Mouse (Mus musculus) cerebellum, adult (tissue): ENCODE measurements around the gene Tmem254a.
A peak's percentile ranks its signal among the peaks of the same experiment; 100 is the strongest.
"Not testable (repeated sequence)": the region's sequence is repeated elsewhere in the genome, so short reads cannot be mapped to it uniquely, and the experiment has no call there.

Experiments used
- ATAC-seq: cut with Nextera tagmentation; 2 replicates; pipeline ENCODE4 v1.9.2; 2017; ENCODE audit warnings: mild to moderate bottlenecking, moderate library complexity, mixed read lengths; ENCODE audit not compliant: insufficient number of reproducible peaks, low FRiP score, low TSS enrichment

The Tmem254a gene

GRCm38 (mm10) chr14:25927562-25927881, at the start of gene Tmem254a:
Gene Tmem254a (minus strand): TSS chr14:25927672.
- peak; percentile 90 for ATAC-seq

- not testable (repeated sequence) for ATAC-seq
Measured at GRCm38 (mm10) chr14:25957861-25958260, 30.4 kb upstream of the Tmem254a start.

- ATAC-seq = not testable (repeated sequence)
Measured at GRCm38 (mm10) chr14:25938004-25938403, 10.5 kb upstream of the Tmem254a start, which contains the start of gene Cphx1. Gene Cphx1 (plus strand): TSS chr14:25938304.

DNA sequence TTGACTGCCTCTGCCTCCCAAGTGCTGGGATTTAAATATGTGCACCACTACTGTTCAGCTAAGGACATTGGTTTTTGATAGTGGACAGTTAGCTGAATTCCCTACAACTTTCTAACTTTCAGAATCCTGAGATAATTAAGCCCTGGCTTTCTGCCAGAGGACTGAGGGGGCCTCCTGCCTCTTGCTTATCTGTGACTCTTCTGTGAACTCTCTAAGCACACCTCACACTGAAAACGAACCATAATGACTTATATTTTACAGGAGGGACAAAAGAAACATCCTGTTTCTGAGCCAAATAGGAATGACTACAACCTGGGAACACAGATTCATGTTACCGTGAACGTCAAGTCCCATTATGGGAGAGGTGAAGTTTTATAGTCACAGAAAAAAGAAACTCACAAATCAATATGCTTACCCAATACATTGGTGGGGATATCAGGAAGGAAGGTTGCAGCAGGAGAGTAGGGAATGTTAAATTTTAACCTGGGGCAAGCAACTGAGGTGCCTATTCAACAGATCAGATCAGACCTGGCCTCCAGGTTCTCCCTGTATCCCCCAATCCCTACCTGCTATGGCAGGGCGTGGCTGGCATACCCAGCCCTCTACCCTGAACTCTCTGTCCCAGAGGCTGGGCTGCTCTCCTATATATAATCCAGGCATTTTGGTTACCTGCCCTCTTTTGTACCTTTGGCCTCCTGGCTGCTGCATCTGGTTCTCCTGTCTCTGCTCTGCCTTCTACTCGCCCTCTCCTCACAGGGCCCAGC, 9.6 kb upstream of the Tmem254a start:
- not testable (repeated sequence) for ATAC-seq

GRCm38 (mm10) chr14:25926814-25927561, 484 bp downstream of the Tmem254a start:
- ATAC-seq = peak; percentile 75

DNA sequence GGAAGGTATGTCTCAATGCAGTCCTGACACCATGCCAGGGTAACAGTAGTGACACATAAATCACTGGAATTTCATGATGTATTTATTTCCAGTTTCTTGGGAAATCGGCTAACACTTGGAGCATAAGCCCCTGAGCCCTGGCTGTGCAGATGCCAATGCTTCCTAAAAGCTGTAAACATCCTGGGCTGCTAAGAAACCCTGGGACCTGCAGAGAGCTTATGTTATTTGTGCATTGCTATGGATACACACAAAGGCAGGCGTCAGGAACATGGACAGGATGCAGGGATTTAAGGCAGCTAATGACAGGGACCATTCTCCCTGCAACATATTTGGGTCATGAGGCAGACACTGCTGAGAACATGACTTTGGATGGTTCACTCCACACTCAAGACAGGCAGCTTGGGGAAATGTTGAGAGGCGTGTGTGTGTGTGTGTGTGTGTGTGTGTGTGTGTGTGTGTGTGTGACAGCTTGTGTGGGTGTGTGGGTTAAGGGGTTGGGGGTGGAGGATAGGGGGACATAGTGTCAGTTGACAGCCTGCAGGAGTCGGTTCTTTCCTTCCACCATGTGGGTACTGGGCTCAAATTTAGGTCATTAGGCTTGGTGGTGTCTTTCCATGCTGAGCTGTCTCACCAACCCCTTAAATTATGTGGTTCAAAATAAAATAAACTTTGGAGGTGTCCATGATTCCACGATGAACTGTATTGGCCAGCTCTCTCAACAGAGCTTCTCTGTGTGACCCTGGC, 8.9 kb downstream of the Tmem254a start:
- not testable (repeated sequence) for ATAC-seq

GRCm38 (mm10) chr14:25908976-25909375, 18.5 kb downstream of the Tmem254a start:
- not testable (repeated sequence) for ATAC-seq

GRCm38 (mm10) chr14:25907272-25907671, 20.2 kb downstream of the Tmem254a start:
- not testable (repeated sequence) for ATAC-seq

DNA sequence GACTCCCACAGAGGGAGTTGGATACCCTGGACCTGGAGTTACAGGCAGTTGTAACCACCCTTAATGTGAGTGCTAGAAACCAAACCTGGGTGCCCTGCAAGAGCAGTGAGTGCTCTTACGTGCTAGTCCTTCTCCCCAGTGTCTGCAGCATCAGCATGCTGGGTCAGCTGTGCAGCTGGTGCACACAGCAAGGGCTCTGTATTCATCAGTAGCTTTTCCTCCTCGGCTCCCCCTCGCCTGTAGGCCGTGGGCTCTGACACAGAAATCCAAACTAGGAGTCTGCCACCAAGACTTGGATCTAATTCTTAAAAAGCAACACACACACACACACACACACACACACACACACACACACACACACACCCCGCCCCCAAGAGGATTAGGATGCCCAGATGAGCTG, 22.2 kb downstream of the Tmem254a start:
- ATAC-seq = not testable (repeated sequence)

DNA sequence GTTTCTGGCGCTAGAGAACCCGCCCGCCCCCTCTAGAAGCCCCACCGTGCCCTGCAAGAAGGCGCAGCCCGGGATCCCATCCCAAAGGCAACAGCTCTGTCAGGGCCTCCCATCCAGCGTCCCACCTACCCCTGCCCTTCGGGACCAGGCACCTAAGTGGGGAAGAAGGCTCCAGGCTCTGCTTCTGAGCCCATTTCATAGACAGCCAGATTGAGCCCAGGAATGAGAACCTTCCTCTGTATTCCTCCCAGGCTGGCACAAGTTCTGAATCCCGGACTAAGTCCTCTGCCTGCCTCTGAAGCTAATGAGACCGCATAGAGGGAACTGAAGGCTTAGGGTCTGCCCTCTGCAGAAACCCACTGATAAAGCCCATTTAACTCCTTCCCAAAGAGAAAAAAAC, 24.5 kb downstream of the Tmem254a start, which contains the start of gene Plac9a:
TSS of gene Plac9a (minus strand) at position 101 of the 400 bp plus-strand sequence.
- ATAC-seq = not testable (repeated sequence)

DNA sequence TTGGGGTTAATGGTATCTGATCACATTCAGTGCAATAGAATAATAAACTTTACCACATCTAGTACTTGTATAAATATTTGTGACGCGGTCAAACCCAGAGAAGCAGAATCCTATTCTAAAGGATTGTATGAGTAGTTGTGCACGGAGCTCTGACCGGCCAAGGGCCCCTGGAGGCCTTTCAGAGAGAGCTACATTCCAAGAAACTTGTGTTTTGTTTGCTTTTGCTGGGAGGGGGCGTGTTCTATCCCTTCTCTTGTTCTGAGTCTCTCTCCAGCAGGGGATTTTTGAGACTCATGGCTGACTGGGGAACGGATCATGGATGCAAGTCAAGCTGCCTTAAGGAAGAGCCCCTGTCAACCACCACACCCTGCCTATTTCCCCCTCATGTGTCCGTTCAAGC, 31.8 kb downstream of the Tmem254a start:
- not testable (repeated sequence) for ATAC-seq

DNA sequence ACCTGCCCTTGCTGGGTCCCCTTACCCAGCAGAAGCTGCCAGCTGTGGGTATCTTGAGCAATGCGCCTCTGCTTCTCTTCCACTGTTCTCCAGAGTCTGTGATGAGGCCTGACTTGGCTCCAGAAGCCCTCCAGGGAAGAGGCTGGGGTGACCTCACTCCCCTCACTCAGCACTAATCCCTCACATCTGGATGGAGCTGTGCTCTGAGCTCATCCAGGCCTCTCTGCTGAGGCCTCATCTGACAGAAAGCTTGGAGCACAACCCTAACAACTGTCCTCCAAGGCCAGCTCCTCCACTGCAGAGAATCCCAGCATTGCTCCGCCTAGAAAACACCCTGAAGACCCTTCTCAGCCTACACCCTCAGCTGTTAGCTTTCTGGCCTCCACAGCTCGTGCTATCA, 32.9 kb downstream of the Tmem254a start:
- ATAC-seq = not testable (repeated sequence)

DNA sequence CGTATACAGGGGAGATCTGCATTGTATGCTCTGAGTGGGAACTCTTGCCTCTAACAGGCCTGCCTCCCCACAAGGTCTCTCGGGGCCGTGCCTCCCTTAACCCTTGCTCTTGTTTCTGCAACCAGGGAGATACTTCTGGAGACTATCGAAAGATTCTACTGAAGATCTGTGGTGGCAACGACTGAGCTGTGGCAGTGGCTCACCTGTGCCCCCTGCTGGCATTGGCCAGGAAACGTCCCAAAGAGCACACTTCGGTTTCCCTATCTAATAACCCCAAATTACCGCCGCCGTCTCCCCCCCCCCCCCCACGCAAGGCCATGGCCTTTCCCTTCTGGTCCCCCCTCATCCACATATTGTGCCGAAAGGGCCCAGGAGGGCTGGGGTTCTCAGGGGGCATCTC, 41.6 kb downstream of the Tmem254a start:
- not testable (repeated sequence) for ATAC-seq

GRCm38 (mm10) chr14:25881769-25882168, 45.7 kb downstream of the Tmem254a start:
- ATAC-seq = not testable (repeated sequence)

DNA sequence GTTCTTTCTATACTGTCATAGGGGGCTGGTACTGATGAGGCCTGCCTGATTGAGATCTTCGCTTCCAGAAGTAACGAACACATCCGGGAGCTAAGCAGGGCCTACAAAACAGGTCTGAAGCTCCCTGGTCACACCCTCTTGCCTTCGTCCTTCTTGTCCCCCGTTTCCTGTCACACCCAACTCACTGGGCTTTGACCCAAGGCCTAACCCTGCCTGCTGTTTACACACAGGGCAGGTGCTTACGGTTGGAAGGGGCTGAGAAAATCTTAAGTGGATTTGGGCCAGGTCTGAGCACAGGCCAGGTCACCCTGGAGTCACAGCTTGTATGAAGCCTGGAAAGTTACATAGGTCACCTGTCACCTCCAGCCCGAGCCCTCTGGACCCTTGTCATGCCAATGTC, 50.8 kb downstream of the Tmem254a start:
- ATAC-seq = not testable (repeated sequence)
